Mouse (Mus musculus): Measurements from ENCODE around the gene Nfkbiz. TPM values are rescaled to one million over a fixed set of nuclear protein-coding genes. Genes with fewer than 3 reads are reported as not detected.

Gene Nfkbiz
- 2.6 and 3.2 TPM in 2 replicates for total RNA-seq (2014; rRNA removed)
- polyA plus RNA-seq (2015; fragmentation: Nextera tagmentation; extraction: Ambion mirVana), result 0.96 and 1.3 TPM in 2 replicates

GRCm38 (mm10) chr16:55838510-55839474 lies at the start of gene Nfkbiz:
Gene Nfkbiz, minus strand, starts transcription at chr16:55838899.
- peak; percentile 92 for ATAC-seq (ENCODE audit: low FRiP score)
- DNase-seq (ENCODE audit: low spot score), result peak; percentile 85
- Histone ChIP-seq H3K9me3 (ENCODE audit: low read length) (no peaks in the 10 kb centered on the region), H3K27ac (ENCODE audit: low read depth, low read length) (peak within 1 kb of the TSS; percentile 69), H3K4me3 (ENCODE audit: low read depth, low read length) (peak within 1 kb of the TSS; percentile 57), H3K36me3 (ENCODE audit: insufficient read depth, low read length) (peaks cover 2% of the 10 kb centered on the region; the same call in 1 of the 2 replicates), H3K4me2 (ENCODE audit: low read depth, low read length, poor library complexity, severe bottlenecking) (peak within 1 kb of the TSS; percentile 74), H3K9ac (replicated peaks; ENCODE audit: low read length, poor library complexity, severe bottlenecking) (peak within 1 kb of the TSS; percentile 67), H3K4me1 (ENCODE audit: insufficient read depth, low read length) (no peaks in the 10 kb centered on the region), H3K27me3 (ENCODE audit: insufficient read depth, low read length) (no peaks in the 10 kb centered on the region)
- no peak for TF ChIP-seq CTCF (IDR thresholded peaks at IDR 0.05)
- under 1% methylated on average over 40 of the region's 40 CpGs for WGBS

GRCm38 (mm10) chr16:55887814-55888583 lies 49.3 kb upstream of the Nfkbiz start:
- Histone ChIP-seq H3K9me3 (ENCODE audit: low read length) (no peaks in the 10 kb centered on the region), H3K36me3 (ENCODE audit: insufficient read depth, low read length) (peaks cover 11% of the 10 kb centered on the region), H3K27me3 (ENCODE audit: insufficient read depth, low read length) (no peaks in the 10 kb centered on the region), H3K27ac (ENCODE audit: low read depth, low read length) (no peak overlapping the region), H3K4me1 (ENCODE audit: insufficient read depth, low read length) (no peaks in the 10 kb centered on the region), H3K4me2 (ENCODE audit: low read depth, low read length, poor library complexity, severe bottlenecking) (no peak overlapping the region), H3K4me3 (ENCODE audit: low read depth, low read length) (no peak overlapping the region), H3K9ac (replicated peaks; ENCODE audit: low read length, poor library complexity, severe bottlenecking) (no peak overlapping the region)
- peak; percentile 60 for TF ChIP-seq CTCF (IDR thresholded peaks at IDR 0.05)
- 67% methylated on average over 7 of the region's 7 CpGs for WGBS
- peak; percentile 39; the same call in 1 of the 2 replicates for ATAC-seq (ENCODE audit: low FRiP score)
- no peak for DNase-seq (ENCODE audit: low spot score)

- Histone ChIP-seq H3K4me2 (ENCODE audit: low read depth, low read length, poor library complexity, severe bottlenecking) (no peak overlapping the region), H3K4me1 (ENCODE audit: insufficient read depth, low read length) (no peaks in the 10 kb centered on the region), H3K36me3 (ENCODE audit: insufficient read depth, low read length) (peaks cover 11% of the 10 kb centered on the region), H3K27me3 (ENCODE audit: insufficient read depth, low read length) (no peaks in the 10 kb centered on the region), H3K9ac (replicated peaks; ENCODE audit: low read length, poor library complexity, severe bottlenecking) (no peak overlapping the region), H3K9me3 (ENCODE audit: low read length) (no peaks in the 10 kb centered on the region), H3K27ac (ENCODE audit: low read depth, low read length) (no peak overlapping the region), H3K4me3 (ENCODE audit: low read depth, low read length) (no peak overlapping the region)
- WGBS, result 82% methylated on average over 11 of the region's 11 CpGs
- no peak for ATAC-seq (ENCODE audit: low FRiP score)
- no peak for TF ChIP-seq CTCF (IDR thresholded peaks at IDR 0.05)
- no peak for DNase-seq (ENCODE audit: low spot score)
Measured at GRCm38 (mm10) chr16:55884246-55884645, 45.5 kb upstream of the Nfkbiz start.

- Histone ChIP-seq H3K36me3 (ENCODE audit: insufficient read depth, low read length) (no peaks in the 10 kb centered on the region), H3K4me2 (ENCODE audit: low read depth, low read length, poor library complexity, severe bottlenecking) (no peak overlapping the region), H3K9me3 (ENCODE audit: low read length) (no peaks in the 10 kb centered on the region), H3K4me3 (ENCODE audit: low read depth, low read length) (no peak overlapping the region), H3K4me1 (ENCODE audit: insufficient read depth, low read length) (no peaks in the 10 kb centered on the region), H3K27ac (ENCODE audit: low read depth, low read length) (no peak overlapping the region), H3K27me3 (ENCODE audit: insufficient read depth, low read length) (no peaks in the 10 kb centered on the region), H3K9ac (replicated peaks; ENCODE audit: low read length, poor library complexity, severe bottlenecking) (no peak overlapping the region)
- no peak for TF ChIP-seq CTCF (IDR thresholded peaks at IDR 0.05)
- DNase-seq (ENCODE audit: low spot score) (no peak), ATAC-seq (ENCODE audit: low FRiP score) (no peak)
- 73% methylated on average over 6 of the region's 6 CpGs for WGBS
Measured at GRCm38 (mm10) chr16:55876025-55876424, 37.3 kb upstream of the Nfkbiz start.

GRCm38 (mm10) chr16:55863832-55864231 lies 25.1 kb upstream of the Nfkbiz start:
- no peak overlapping the region for H3K27ac ChIP-seq (ENCODE audit: low read depth, low read length)
- no peak overlapping the region for H3K4me3 ChIP-seq (ENCODE audit: low read depth, low read length)
- no peak for TF ChIP-seq CTCF (IDR thresholded peaks at IDR 0.05)
- WGBS, result 72% methylated on average over 4 of the region's 4 CpGs
- peaks cover 7% of the 10 kb centered on the region for H3K36me3 ChIP-seq (ENCODE audit: insufficient read depth, low read length)
- no peaks in the 10 kb centered on the region for H3K9me3 ChIP-seq (ENCODE audit: low read length)
- H3K4me2 ChIP-seq (ENCODE audit: low read depth, low read length, poor library complexity, severe bottlenecking), result no peak overlapping the region
- no peaks in the 10 kb centered on the region for H3K27me3 ChIP-seq (ENCODE audit: insufficient read depth, low read length)
- no peaks in the 10 kb centered on the region for H3K4me1 ChIP-seq (ENCODE audit: insufficient read depth, low read length)
- ATAC-seq (ENCODE audit: low FRiP score), result no peak
- no peak overlapping the region for H3K9ac ChIP-seq (replicated peaks; ENCODE audit: low read length, poor library complexity, severe bottlenecking)
- DNase-seq (ENCODE audit: low spot score), result no peak
